Mouse (Mus musculus) ovary, postnatal 10 days (tissue): ENCODE data around the gene Wdr18.
A peak's percentile ranks its signal among the peaks of the same experiment; 100 is the strongest.

Source experiments
- DNase-seq: peaks from one replicate; pipeline ENCODE4 v3.0.0; 2022; ENCODE audit warnings: low spot score

Gene Wdr18

DNA sequence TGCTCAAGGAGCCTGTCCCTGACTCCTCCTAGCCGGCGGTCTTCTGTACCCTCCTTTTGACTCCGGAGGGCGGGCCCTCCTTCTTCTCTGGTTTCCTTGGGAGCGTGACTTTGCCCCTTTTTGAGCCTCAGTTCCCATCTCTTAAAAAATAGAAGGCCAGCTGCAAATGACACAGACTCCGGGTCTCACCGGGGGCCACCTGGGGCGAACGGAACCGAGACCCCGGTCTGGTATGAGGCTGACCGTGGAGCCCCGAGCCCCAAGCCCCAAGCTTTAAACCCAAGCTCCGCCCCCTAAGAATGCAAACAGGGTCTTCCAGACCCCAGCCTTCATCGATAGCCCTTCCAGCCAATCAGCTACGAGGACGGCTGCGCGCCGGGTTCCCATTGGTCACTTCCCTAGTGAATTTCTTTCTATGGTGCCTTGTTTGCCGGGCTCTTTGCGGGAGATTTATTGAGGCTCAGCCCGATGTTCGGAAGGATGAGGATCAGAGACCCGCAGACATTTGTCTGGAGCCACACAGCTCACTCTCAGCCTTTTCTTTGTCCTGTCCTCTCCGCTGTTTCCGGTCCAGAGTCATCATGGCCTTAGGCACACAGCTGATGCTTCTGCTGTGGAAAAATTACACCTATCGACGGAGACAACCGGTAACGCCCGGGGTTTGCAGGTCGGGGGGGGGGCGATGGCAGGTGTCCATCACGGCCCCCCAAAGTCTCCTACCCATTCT, 37.2 kb downstream of the Wdr18 start:
- DNase-seq = peak; percentile 45

GRCm38 (mm10) chr10:79997819-79998218, 37.9 kb downstream of the Wdr18 start:
- no peak for DNase-seq

DNA sequence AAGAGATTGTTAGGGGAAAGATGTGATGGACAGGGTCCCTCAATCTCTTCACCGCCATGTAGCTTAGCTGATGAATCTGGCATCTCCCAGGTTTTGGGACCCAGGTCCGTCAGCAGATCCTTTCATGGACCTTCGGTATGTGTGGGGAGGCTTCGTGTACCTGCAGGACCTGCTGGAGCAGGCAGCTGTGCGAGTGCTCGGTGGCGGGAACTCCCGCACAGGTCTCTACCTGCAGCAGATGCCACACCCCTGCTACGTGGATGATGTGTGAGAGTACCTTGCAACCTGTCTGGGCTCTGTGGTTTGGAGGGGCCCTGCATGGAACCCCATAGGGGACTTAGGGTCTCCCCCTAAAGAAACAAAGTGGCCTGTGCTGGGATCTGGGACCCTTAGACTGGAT, 42.0 kb downstream of the Wdr18 start:
- no peak for DNase-seq

- no peak for DNase-seq
Observed at GRCm38 (mm10) chr10:80002829-80003228, 42.9 kb downstream of the Wdr18 start.

GRCm38 (mm10) chr10:80003374-80004232, 43.7 kb downstream of the Wdr18 start:
- DNase-seq = no peak

- no peak for DNase-seq
Observed at GRCm38 (mm10) chr10:80004233-80004705, 44.3 kb downstream of the Wdr18 start.

DNA sequence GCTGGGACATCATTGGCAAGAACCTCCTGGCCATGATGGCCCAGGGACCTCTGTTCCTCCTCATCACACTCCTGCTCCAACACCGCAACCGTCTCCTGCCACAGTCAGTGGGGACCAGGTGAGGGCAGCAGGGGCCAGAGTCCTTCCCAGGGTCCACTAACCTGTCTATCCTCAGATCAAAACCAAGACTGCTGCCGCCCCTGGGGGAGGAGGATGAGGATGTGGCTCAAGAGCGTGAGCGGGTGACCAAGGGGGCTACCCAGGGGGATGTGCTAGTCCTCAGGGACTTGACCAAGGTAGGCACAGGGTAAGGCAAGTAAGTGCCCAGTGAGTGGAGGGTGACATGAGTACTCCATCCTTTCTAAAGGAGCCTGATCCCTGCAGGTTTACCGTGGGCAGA, 51.8 kb downstream of the Wdr18 start:
- no peak for DNase-seq

GRCm38 (mm10) chr10:80013609-80014008, 53.7 kb downstream of the Wdr18 start:
- no peak for DNase-seq

DNA sequence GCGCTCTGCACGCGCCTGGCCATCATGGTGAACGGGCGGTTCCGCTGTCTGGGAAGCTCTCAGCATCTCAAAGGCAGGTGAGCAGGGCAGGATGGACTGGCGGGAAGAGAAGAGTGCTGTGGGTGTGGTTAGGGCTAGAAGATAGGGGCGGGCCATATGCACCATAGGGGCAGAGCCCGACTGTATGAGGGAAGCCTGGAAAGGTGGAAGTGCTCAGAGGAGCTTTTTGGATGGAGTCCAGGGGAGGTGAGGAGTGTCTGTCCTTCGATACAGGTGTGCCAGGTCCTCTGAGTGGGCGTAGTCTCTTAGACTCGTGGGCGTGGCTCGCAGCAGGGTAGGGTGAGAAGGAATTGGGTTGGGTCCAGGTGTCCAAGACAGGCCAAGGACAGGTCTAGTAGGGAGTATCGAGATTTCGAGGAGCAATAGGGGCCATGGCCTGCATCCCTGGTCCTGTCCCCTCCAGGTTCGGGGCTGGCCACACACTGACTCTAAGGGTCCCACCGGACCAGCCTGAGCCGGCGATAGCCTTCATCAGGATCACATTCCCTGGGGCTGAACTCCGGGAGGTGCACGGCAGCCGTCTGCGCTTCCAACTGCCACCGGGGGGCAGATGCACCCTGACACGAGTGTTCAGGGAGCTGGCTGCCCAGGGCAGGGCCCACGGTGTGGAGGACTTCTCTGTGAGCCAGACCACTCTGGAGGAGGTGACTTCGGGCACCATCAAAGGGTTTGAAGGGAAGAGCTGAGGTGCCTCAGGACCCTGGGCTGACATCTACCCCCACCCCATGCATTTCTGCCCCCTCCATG, 54.7 kb downstream of the Wdr18 start:
- DNase-seq = no peak

GRCm38 (mm10) chr10:80015583-80015982, 55.6 kb downstream of the Wdr18 start:
- DNase-seq = no peak

DNA sequence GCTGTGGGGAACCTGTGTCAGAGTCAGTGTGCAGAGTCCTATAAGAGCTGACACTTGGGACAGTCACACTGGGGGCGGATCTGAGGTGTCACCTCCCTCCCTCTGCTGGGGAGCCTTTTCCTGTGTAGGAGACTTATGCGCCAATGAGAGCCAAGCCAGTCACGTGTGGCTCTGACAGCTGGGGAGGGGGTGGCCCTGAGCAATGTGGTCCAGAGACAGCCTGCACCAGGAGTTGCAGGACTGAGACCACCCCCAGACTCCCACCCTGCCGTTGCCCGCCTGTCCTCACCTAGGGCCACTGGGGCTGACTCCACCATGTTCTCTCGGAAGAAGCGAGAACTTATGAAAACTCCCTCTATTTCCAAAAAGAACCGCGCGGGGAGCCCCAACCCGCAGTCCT, 56.6 kb downstream of the Wdr18 start, which contains the start of gene Arhgap45:
Gene Arhgap45, plus strand, starts transcription at position 143 of the 400 bp plus-strand sequence.
- no peak for DNase-seq

- DNase-seq = no peak
Observed at GRCm38 (mm10) chr10:80016931-80017330, 57.0 kb downstream of the Wdr18 start.

GRCm38 (mm10) chr10:80017361-80017760, 57.4 kb downstream of the Wdr18 start:
- DNase-seq = no peak

- no peak for DNase-seq
Observed at GRCm38 (mm10) chr10:80017771-80018170, 57.8 kb downstream of the Wdr18 start.

- no peak for DNase-seq
Observed at GRCm38 (mm10) chr10:80018739-80019297, 58.9 kb downstream of the Wdr18 start.

DNA sequence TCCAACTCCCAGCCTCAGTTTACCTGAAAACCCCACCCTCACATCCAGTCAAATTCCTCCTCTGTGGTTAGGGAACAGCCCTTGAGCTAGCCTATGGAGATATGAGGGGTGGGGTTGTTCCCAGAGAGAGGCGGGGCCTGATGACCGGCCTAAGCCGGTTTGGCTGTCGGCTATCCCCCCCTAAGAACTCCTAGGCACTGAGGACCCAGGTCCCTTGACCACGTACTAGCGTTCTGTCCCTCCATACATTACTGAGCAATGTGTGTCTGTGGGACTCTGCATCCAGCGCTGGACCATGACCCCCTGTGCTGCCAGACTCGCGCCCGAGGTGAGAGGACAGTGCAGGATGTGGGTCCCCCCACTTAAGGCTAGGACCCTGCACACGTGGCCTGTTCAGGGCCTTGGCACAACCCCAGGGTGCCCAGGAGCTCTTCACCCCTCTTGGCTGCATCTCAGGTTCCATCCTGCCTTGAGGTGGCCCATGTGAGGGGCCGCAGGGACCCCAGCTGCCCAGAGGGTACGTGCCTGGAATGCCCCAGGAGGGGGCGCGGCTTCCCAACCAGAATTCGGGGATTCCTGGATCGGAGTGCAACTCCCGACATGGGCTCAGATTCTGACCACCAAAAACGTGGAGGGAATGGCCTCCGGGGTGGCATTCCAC, 59.6 kb downstream of the Wdr18 start:
- DNase-seq = no peak
